Mouse (Mus musculus): ENCODE measurements at regions not wholly inside any gene's neighbourhood (a gene's known extent, or its start where the extent isn't known, plus 50 kb on each side); places are given as distances from the start of the nearest gene placed in this dataset.

- Histone ChIP-seq H3K9ac (replicated peaks) (no peak overlapping the region), H3K9me3 (no peaks in the 10 kb centered on the region), H3K27me3 (no peaks in the 10 kb centered on the region), H3K4me2 (replicated peaks) (no peak overlapping the region; the same call in 1 of the 2 replicates), H3K4me3 (no peak overlapping the region), H3K4me1 (peaks cover 7% of the 10 kb centered on the region; the same call in 1 of the 2 replicates), H3K27ac (replicated peaks) (peak overlapping the region; percentile 62), H3K36me3 (no peaks in the 10 kb centered on the region)
- no peak for ATAC-seq (replicated peaks)
- 74% methylated on average over 5 of the region's 5 CpGs for WGBS
Measured at GRCm38 (mm10) chr10:96847433-96848165, 230.8 kb downstream of the Btg1 start.

DNA sequence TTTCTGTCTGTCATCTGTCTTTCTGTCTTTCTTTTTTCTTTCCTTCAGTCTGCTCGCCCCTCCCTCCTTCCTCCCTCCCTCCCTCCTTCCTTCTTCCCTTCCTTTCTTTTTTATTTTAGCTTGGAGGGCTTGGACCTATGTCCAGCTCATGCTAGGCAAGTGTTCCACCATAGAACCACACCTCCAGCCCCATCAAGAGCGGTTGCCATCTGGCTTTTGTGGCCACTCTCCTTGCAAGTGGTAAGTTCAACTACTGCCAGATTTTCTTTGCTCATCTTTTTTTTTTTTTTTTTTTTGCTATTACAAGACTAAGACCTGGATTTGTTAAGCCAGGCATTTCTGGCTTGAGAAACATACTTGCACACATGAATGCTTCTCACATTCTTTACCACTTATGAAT, 231.7 kb downstream of the Btg1 start:
- H3K27ac ChIP-seq (replicated peaks) = no peak overlapping the region
- H3K4me2 ChIP-seq (replicated peaks) = no peak overlapping the region
- H3K27me3 ChIP-seq = no peaks in the 10 kb centered on the region
- H3K4me1 ChIP-seq = peaks cover 7% of the 10 kb centered on the region; the same call in 1 of the 2 replicates
- no peaks in the 10 kb centered on the region for H3K9me3 ChIP-seq
- H3K9ac ChIP-seq (replicated peaks) = no peak overlapping the region
- no peaks in the 10 kb centered on the region for H3K36me3 ChIP-seq
- WGBS = 93% methylated on average over 2 of the region's 2 CpGs
- no peak overlapping the region for H3K4me3 ChIP-seq
- ATAC-seq (replicated peaks) = no peak

- H3K4me3 ChIP-seq = no peak overlapping the region
- H3K27me3 ChIP-seq = no peaks in the 10 kb centered on the region
- WGBS = 86% methylated on average over 2 of the region's 2 CpGs
- H3K4me1 ChIP-seq = no peaks in the 10 kb centered on the region
- H3K4me2 ChIP-seq (replicated peaks) = no peak overlapping the region
- no peak for ATAC-seq (replicated peaks)
- no peaks in the 10 kb centered on the region for H3K36me3 ChIP-seq
- no peak overlapping the region for H3K27ac ChIP-seq (replicated peaks)
- H3K9me3 ChIP-seq = no peaks in the 10 kb centered on the region
- no peak overlapping the region for H3K9ac ChIP-seq (replicated peaks)
Measured at GRCm38 (mm10) chr10:96860366-96860765, 243.6 kb downstream of the Btg1 start.

GRCm38 (mm10) chr10:96863230-96863629, 246.4 kb downstream of the Btg1 start:
- H3K27ac ChIP-seq (replicated peaks) = no peak overlapping the region
- no peak for ATAC-seq (replicated peaks)
- H3K4me1 ChIP-seq = no peaks in the 10 kb centered on the region
- no peaks in the 10 kb centered on the region for H3K36me3 ChIP-seq
- H3K27me3 ChIP-seq = no peaks in the 10 kb centered on the region
- H3K9me3 ChIP-seq = no peaks in the 10 kb centered on the region
- no peak overlapping the region for H3K4me2 ChIP-seq (replicated peaks)
- 91% methylated on average over 8 of the region's 8 CpGs for WGBS
- H3K4me3 ChIP-seq = no peak overlapping the region
- H3K9ac ChIP-seq (replicated peaks) = no peak overlapping the region

- H3K9ac ChIP-seq (replicated peaks) = no peak overlapping the region
- no peaks in the 10 kb centered on the region for H3K36me3 ChIP-seq
- H3K9me3 ChIP-seq = no peaks in the 10 kb centered on the region
- no peak for ATAC-seq (replicated peaks)
- no peak overlapping the region for H3K4me3 ChIP-seq
- H3K4me1 ChIP-seq = no peaks in the 10 kb centered on the region
- no peak overlapping the region for H3K27ac ChIP-seq (replicated peaks)
- no peak overlapping the region for H3K4me2 ChIP-seq (replicated peaks)
- 82% methylated on average over 3 of the region's 3 CpGs for WGBS
- no peaks in the 10 kb centered on the region for H3K27me3 ChIP-seq
Measured at GRCm38 (mm10) chr10:96866468-96866867, 249.7 kb downstream of the Btg1 start.

- Histone ChIP-seq H3K36me3 (no peaks in the 10 kb centered on the region), H3K9ac (replicated peaks) (no peak overlapping the region), H3K27me3 (no peaks in the 10 kb centered on the region), H3K27ac (replicated peaks) (no peak overlapping the region), H3K4me2 (replicated peaks) (no peak overlapping the region), H3K4me3 (no peak overlapping the region), H3K4me1 (no peaks in the 10 kb centered on the region), H3K9me3 (no peaks in the 10 kb centered on the region)
- ATAC-seq (replicated peaks) = no peak
- 90% methylated on average over 7 of the region's 7 CpGs for WGBS
Measured at GRCm38 (mm10) chr10:96871559-96872160, 254.9 kb downstream of the Btg1 start.

- Histone ChIP-seq H3K27me3 (no peaks in the 10 kb centered on the region), H3K4me3 (no peak overlapping the region), H3K36me3 (no peaks in the 10 kb centered on the region), H3K9ac (replicated peaks) (no peak overlapping the region), H3K4me2 (replicated peaks) (no peak overlapping the region), H3K4me1 (no peaks in the 10 kb centered on the region), H3K27ac (replicated peaks) (no peak overlapping the region), H3K9me3 (no peaks in the 10 kb centered on the region)
- no peak for ATAC-seq (replicated peaks)
- 100% methylated on average over 1 of the region's 1 CpGs for WGBS
Measured at GRCm38 (mm10) chr10:96874646-96875045, 257.8 kb downstream of the Btg1 start.

DNA sequence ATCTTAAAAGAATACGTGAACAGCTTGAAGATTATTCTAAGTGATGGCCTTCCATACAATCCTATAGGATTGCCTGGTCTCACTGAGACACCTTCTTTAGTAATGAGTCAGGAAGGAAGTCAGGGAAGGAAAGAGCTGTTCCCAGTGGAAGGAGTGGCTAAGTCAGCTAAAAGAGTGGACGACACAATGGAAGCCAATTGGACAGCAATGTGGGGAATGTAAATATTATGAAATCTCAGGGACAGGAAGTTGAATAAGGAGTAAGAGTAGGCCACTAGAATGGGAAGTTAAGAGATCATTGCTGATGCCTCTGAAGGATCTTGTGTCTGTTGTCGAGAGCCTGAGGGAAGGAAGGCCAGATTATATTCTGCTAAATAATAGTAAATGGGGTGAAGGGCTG, 258.9 kb downstream of the Btg1 start:
- H3K27me3 ChIP-seq = no peaks in the 10 kb centered on the region
- peaks cover 3% of the 10 kb centered on the region; the same call in 1 of the 2 replicates for H3K4me1 ChIP-seq
- H3K36me3 ChIP-seq = no peaks in the 10 kb centered on the region
- no peak for ATAC-seq (replicated peaks)
- no peak overlapping the region for H3K4me3 ChIP-seq
- 79% methylated on average over 3 of the region's 3 CpGs for WGBS
- H3K9me3 ChIP-seq = no peaks in the 10 kb centered on the region
- H3K4me2 ChIP-seq (replicated peaks) = no peak overlapping the region
- no peak overlapping the region for H3K27ac ChIP-seq (replicated peaks)
- H3K9ac ChIP-seq (replicated peaks) = no peak overlapping the region

GRCm38 (mm10) chr10:96879425-96879824, 262.6 kb downstream of the Btg1 start:
- ATAC-seq (replicated peaks) = no peak
- 97% methylated on average over 2 of the region's 2 CpGs for WGBS
- H3K4me2 ChIP-seq (replicated peaks) = no peak overlapping the region

DNA sequence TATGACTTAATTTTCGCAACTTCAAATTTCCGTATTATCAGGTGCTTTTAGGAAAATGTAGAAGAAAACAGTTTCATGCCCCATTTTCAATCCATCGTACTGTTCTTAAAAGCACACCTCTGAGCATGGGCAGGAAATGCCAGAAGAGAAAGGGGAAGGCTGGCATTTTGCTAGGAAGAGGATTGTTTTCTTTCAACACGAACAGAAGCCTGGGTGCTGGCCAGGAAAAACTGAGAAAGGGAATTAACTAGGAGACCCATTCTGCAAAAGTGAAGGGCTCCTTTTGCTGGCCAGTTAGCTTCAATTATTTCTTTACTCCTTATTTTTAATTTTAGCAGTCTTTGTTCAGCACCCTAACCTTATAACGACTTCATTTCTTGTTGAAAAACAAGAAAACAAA, 264.0 kb downstream of the Btg1 start:
- peaks cover 18% of the 10 kb centered on the region; the same call in 1 of the 2 replicates for H3K4me1 ChIP-seq
- no peaks in the 10 kb centered on the region for H3K36me3 ChIP-seq
- H3K4me2 ChIP-seq (replicated peaks) = no peak overlapping the region
- peak overlapping the region; percentile 38 for H3K27ac ChIP-seq (replicated peaks)
- 45% methylated on average over 5 of the region's 5 CpGs for WGBS
- no peaks in the 10 kb centered on the region for H3K27me3 ChIP-seq
- no peak overlapping the region for H3K4me3 ChIP-seq
- no peaks in the 10 kb centered on the region for H3K9me3 ChIP-seq
- H3K9ac ChIP-seq (replicated peaks) = no peak overlapping the region
- no peak for ATAC-seq (replicated peaks)

More at GRCm38 (mm10) chr10:96879425-96879824, 262.6 kb downstream of the Btg1 start:
- H3K4me1 ChIP-seq = peaks cover 18% of the 10 kb centered on the region; the same call in 1 of the 2 replicates
- no peaks in the 10 kb centered on the region for H3K36me3 ChIP-seq
- no peak overlapping the region for H3K4me3 ChIP-seq
- no peaks in the 10 kb centered on the region for H3K27me3 ChIP-seq
- no peak overlapping the region for H3K27ac ChIP-seq (replicated peaks)
- H3K9ac ChIP-seq (replicated peaks) = no peak overlapping the region
- no peaks in the 10 kb centered on the region for H3K9me3 ChIP-seq

DNA sequence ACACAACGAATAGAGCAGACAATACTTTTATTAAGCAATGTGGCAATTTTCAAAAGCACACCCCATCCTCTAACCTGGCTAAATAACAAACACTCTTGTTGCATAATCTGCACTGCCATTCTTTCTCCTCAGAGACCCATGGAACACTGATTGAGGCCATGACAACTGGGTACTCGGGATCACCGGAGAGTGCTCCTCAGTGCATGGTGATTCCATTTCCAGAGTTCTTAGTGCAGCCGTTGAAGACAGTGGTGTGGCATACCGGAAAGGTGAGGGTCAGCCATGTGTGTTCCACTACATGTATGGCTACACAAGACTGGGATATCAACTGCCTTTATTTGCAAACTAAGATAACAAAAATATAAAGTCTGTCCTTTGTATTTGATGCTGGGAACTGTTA, 264.4 kb downstream of the Btg1 start:
- no peak overlapping the region for H3K4me2 ChIP-seq (replicated peaks)
- peak; percentile 46; the same call in 1 of the 2 replicates for ATAC-seq (replicated peaks)
- H3K9ac ChIP-seq (replicated peaks) = no peak overlapping the region
- H3K27ac ChIP-seq (replicated peaks) = peak overlapping the region; percentile 38
- H3K4me1 ChIP-seq = peaks cover 18% of the 10 kb centered on the region; the same call in 1 of the 2 replicates
- 55% methylated on average over 5 of the region's 5 CpGs for WGBS
- H3K9me3 ChIP-seq = no peaks in the 10 kb centered on the region
- H3K27me3 ChIP-seq = no peaks in the 10 kb centered on the region
- no peak overlapping the region for H3K4me3 ChIP-seq
- H3K36me3 ChIP-seq = no peaks in the 10 kb centered on the region

- WGBS = 46% methylated on average over 2 of the region's 2 CpGs
- peaks cover 18% of the 10 kb centered on the region; the same call in 1 of the 2 replicates for H3K4me1 ChIP-seq
- ATAC-seq (replicated peaks) = peak; percentile 55
- H3K9ac ChIP-seq (replicated peaks) = no peak overlapping the region
- H3K4me3 ChIP-seq = no peak overlapping the region
- H3K36me3 ChIP-seq = no peaks in the 10 kb centered on the region
- no peak overlapping the region for H3K27ac ChIP-seq (replicated peaks)
- H3K9me3 ChIP-seq = no peaks in the 10 kb centered on the region
- H3K4me2 ChIP-seq (replicated peaks) = no peak overlapping the region
- H3K27me3 ChIP-seq = no peaks in the 10 kb centered on the region
Measured at GRCm38 (mm10) chr10:96881660-96882059, 264.9 kb downstream of the Btg1 start.

Data from forebrain, embryonic 15.5 days (tissue).